Mouse (Mus musculus) megakaryocyte, embryonic 14.5 days (primary cell): ENCODE measurements around the gene Bsg.

Experiments
- FLI1 ChIP-seq: IDR thresholded peaks from 2 replicates; pipeline ENCODE4 v1.6.1; 2012; ENCODE audit warnings: low read length, inconsistent platforms, mixed read lengths
- GATA1 ChIP-seq: IDR thresholded peaks from 3 replicates; pipeline ENCODE4 v1.6.1; 2012; ENCODE audit warnings: mixed read lengths, low read length, inconsistent platforms, borderline replicate concordance

GRCm38 (mm10) chr10:79755854-79756253 lies 51.6 kb downstream of the Bsg start:
- no peak for TF ChIP-seq GATA1
- no peak for TF ChIP-seq FLI1
